Mouse (Mus musculus): ENCODE results near the gene Cdc14b. TPM values are rescaled to one million over a fixed set of nuclear protein-coding genes. Genes with fewer than 3 reads are reported as not detected.

The Cdc14b gene
- polyA plus RNA-seq, 1 experiment = 4.4 TPM

DNA sequence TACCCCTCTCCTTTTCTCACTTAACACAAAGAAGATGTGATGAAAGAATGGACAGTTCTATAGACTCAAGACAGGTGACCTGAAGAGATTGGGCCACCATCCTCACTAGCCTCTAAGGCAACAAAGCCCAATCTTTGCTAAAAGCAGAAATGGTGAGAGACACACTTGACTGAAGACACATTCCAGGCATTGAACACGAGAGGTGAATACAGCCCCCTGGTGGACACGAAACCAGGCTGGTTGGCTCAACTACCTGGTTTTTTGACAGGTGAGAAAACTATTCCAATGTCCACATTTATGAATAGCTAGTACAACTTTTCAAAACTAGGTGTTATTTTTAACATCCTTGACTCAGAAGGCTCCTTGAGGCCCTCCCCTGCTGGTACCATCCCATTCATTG, 70.4 kb downstream of the Cdc14b start:
- H3K79me2 ChIP-seq (ENCODE audit: control insufficient read depth, insufficient read depth) = no peaks in the 10 kb centered on the region

DNA sequence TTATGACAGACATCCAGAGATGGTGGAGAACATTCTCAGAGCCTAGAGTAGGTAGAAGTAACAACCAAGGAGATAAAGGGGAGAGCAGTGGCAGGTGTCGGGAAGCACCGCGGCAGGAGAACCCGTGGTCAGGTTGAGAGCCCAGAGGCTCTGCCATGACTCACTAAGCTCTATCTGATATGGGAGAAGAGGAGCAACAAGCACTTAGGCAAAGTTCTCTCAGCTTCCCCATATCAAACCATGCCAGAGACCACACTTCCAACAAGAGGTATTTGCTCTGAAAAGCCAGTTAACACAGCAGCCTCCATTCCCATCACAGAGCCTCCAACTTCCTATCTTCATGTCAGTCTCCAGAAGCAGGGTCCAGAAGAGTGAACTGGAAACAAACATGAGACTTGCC, 74.2 kb downstream of the Cdc14b start:
- Histone ChIP-seq H3K36me3 (ENCODE audit: control insufficient read depth, insufficient read depth) (peaks cover 3% of the 10 kb centered on the region), H3K4me2 (ENCODE audit: low read depth) (no peak overlapping the region), H3K27me3 (ENCODE audit: control insufficient read depth, insufficient read depth, insufficient read length) (no peaks in the 10 kb centered on the region), H3K4me3 (no peak overlapping the region), H3K79me2 (ENCODE audit: control insufficient read depth, insufficient read depth) (no peaks in the 10 kb centered on the region), H3ac (ENCODE audit: control insufficient read depth, insufficient read length) (no peak overlapping the region)
- TF ChIP-seq SRF (IDR thresholded peaks at IDR 0.05; ENCODE audit: control insufficient read depth, insufficient read length, low read depth) = no peak
- no peak for TF ChIP-seq E2F4 (IDR thresholded peaks at IDR 0.05; ENCODE audit: insufficient read depth)
- no peak for TF ChIP-seq TCF12 (IDR thresholded peaks at IDR 0.05; ENCODE audit: insufficient read depth, poor library complexity, severe bottlenecking)
- TF ChIP-seq MAX (IDR thresholded peaks at IDR 0.05; ENCODE audit: low read depth) = no peak
- TF ChIP-seq USF1 (IDR thresholded peaks at IDR 0.05; ENCODE audit: low read depth) = no peak

More for the DNA sequence above, 70.4 kb downstream of the Cdc14b start:
- H3ac ChIP-seq (ENCODE audit: control insufficient read depth, insufficient read length) = no peak overlapping the region
- no peaks in the 10 kb centered on the region for H3K27me3 ChIP-seq (ENCODE audit: control insufficient read depth, insufficient read depth, insufficient read length)
- no peak overlapping the region for H3K4me3 ChIP-seq
- TF ChIP-seq MAX (IDR thresholded peaks at IDR 0.05; ENCODE audit: low read depth) = no peak
- no peak for TF ChIP-seq REST (IDR thresholded peaks at IDR 0.05; ENCODE audit: insufficient read depth, insufficient read length)
- TF ChIP-seq E2F4 (IDR thresholded peaks at IDR 0.05; ENCODE audit: insufficient read depth) = no peak
- TF ChIP-seq SRF (IDR thresholded peaks at IDR 0.05; ENCODE audit: control insufficient read depth, insufficient read length, low read depth) = no peak
- TF ChIP-seq MYOG (IDR thresholded peaks at IDR 0.05; ENCODE audit: control insufficient read depth in 1 of 3, insufficient read depth in 1 of 3, insufficient read length in 2 of 3, low read depth in 2 of 3) = no peak
- no peak for TF ChIP-seq POLR2AphosphoS2 (IDR thresholded peaks at IDR 0.05; ENCODE audit: insufficient read length, low read depth)
- no peak for TF ChIP-seq USF1 (IDR thresholded peaks at IDR 0.05; ENCODE audit: low read depth)
- TF ChIP-seq POLR2A (IDR thresholded peaks at IDR 0.05; ENCODE audit: insufficient read length, low read depth) = no peak
- TF ChIP-seq MYOD1 (IDR thresholded peaks at IDR 0.05; ENCODE audit: control insufficient read depth in 1 of 3, insufficient read length in 2 of 3, low read depth in 2 of 3) = no peak
- TF ChIP-seq TCF12 (IDR thresholded peaks at IDR 0.05; ENCODE audit: insufficient read depth, poor library complexity, severe bottlenecking) = no peak
- no peak for TF ChIP-seq CEBPB (IDR thresholded peaks at IDR 0.05; ENCODE audit: insufficient read depth, poor library complexity, severe bottlenecking)
- no peak for TF ChIP-seq TCF3 (IDR thresholded peaks at IDR 0.05; ENCODE audit: insufficient read length, low read depth)
- peaks cover 4% of the 10 kb centered on the region for H3K36me3 ChIP-seq (ENCODE audit: control insufficient read depth, insufficient read depth)
- H3K4me2 ChIP-seq (ENCODE audit: low read depth) = no peak overlapping the region

DNA sequence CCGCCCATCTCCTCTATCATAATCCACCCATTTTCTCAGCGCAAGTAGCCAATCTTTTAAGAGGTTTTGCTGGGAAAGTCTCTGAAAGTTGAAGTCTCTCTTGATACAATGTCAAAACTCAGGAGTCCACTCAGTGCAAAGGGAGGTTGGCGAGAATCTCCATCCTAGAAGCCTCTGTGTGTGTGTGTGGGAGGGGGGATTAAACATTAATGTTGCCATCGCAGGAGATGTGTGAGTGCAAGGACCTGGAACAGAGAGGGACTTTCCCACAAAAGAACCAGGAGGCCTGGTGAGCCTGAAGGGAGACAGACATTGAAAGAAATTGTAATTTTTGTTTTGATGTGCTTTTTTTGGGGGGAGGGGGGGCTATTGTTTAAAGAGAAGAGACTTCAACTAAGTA, 76.8 kb downstream of the Cdc14b start:
- no peak for TF ChIP-seq USF1 (IDR thresholded peaks at IDR 0.05; ENCODE audit: low read depth)
- TF ChIP-seq POLR2AphosphoS2 (IDR thresholded peaks at IDR 0.05; ENCODE audit: insufficient read length, low read depth) = no peak
- no peak for TF ChIP-seq REST (IDR thresholded peaks at IDR 0.05; ENCODE audit: insufficient read depth, insufficient read length)
- TF ChIP-seq MYOD1 (IDR thresholded peaks at IDR 0.05; ENCODE audit: control insufficient read depth in 1 of 3, insufficient read length in 2 of 3, low read depth in 2 of 3) = no peak
- TF ChIP-seq E2F4 (IDR thresholded peaks at IDR 0.05; ENCODE audit: insufficient read depth) = no peak
- TF ChIP-seq POLR2A (IDR thresholded peaks at IDR 0.05; ENCODE audit: insufficient read length, low read depth) = no peak
- no peak for TF ChIP-seq MYOG (IDR thresholded peaks at IDR 0.05; ENCODE audit: control insufficient read depth in 1 of 3, insufficient read depth in 1 of 3, insufficient read length in 2 of 3, low read depth in 2 of 3)
- TF ChIP-seq TCF3 (IDR thresholded peaks at IDR 0.05; ENCODE audit: insufficient read length, low read depth) = no peak
- no peak for TF ChIP-seq MAX (IDR thresholded peaks at IDR 0.05; ENCODE audit: low read depth)
- no peak for TF ChIP-seq TCF12 (IDR thresholded peaks at IDR 0.05; ENCODE audit: insufficient read depth, poor library complexity, severe bottlenecking)
- TF ChIP-seq SRF (IDR thresholded peaks at IDR 0.05; ENCODE audit: control insufficient read depth, insufficient read length, low read depth) = no peak
- no peak for TF ChIP-seq CEBPB (IDR thresholded peaks at IDR 0.05; ENCODE audit: insufficient read depth, poor library complexity, severe bottlenecking)
- Histone ChIP-seq H3ac (ENCODE audit: control insufficient read depth, insufficient read length) (no peak overlapping the region), H3K36me3 (ENCODE audit: control insufficient read depth, insufficient read depth) (peaks cover 3% of the 10 kb centered on the region), H3K79me2 (ENCODE audit: control insufficient read depth, insufficient read depth) (no peaks in the 10 kb centered on the region), H3K4me3 (no peak overlapping the region), H3K4me2 (ENCODE audit: low read depth) (no peak overlapping the region), H3K27me3 (ENCODE audit: control insufficient read depth, insufficient read depth, insufficient read length) (no peaks in the 10 kb centered on the region)

DNA sequence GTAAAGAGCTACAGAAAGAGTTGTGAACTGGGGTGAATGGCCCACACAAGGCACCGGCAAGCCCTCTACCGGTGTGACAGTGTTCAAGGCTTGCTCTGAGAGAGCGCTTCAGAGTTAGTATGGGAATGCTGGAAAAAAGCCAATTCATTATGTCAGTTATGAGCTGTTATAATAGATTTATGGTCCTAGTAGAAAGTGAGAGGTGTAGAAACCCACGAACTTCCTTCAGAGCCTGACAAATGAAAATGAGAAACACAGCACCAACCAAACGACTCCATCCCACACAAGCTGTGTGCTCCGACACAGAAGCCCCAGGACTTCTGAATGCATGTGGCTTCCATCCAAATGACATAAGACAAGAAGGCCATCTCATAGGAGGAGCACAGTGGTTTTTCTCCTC, 77.2 kb downstream of the Cdc14b start:
- H3ac ChIP-seq (ENCODE audit: control insufficient read depth, insufficient read length) = no peak overlapping the region

DNA sequence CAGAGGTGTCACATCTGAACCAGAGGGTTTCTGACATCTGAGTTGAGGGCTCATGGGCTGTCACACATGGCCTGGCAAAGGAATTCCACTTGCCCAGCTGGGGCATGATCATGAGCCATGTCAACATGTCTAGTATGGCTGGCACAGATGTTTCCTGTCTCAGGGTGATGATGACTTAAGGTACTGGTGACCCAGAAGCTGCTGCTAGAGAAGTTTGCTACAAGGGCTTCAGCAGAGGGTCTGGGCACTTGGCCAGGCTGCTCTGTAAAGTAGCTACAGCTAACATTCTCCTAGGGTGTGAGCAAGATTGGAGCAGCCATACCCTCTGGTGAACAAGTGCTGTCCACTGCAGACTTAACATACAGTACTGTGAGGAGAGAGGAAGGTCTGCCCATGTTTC, 88.0 kb downstream of the Cdc14b start:
- Histone ChIP-seq H3ac (ENCODE audit: control insufficient read depth, insufficient read length) (no peak overlapping the region), H3K4me2 (ENCODE audit: low read depth) (no peak overlapping the region), H3K27me3 (ENCODE audit: control insufficient read depth, insufficient read depth, insufficient read length) (no peaks in the 10 kb centered on the region), H3K79me2 (ENCODE audit: control insufficient read depth, insufficient read depth) (no peaks in the 10 kb centered on the region), H3K4me3 (no peak overlapping the region), H3K36me3 (ENCODE audit: control insufficient read depth, insufficient read depth) (peaks cover 4% of the 10 kb centered on the region)
- TF ChIP-seq TCF3 (IDR thresholded peaks at IDR 0.05; ENCODE audit: insufficient read length, low read depth) = no peak
- TF ChIP-seq USF1 (IDR thresholded peaks at IDR 0.05; ENCODE audit: low read depth) = no peak
- no peak for TF ChIP-seq MAX (IDR thresholded peaks at IDR 0.05; ENCODE audit: low read depth)
- no peak for TF ChIP-seq POLR2AphosphoS2 (IDR thresholded peaks at IDR 0.05; ENCODE audit: insufficient read length, low read depth)
- TF ChIP-seq TCF12 (IDR thresholded peaks at IDR 0.05; ENCODE audit: insufficient read depth, poor library complexity, severe bottlenecking) = no peak
- TF ChIP-seq E2F4 (IDR thresholded peaks at IDR 0.05; ENCODE audit: insufficient read depth) = no peak
- no peak for TF ChIP-seq POLR2A (IDR thresholded peaks at IDR 0.05; ENCODE audit: insufficient read length, low read depth)
- TF ChIP-seq MYOD1 (IDR thresholded peaks at IDR 0.05; ENCODE audit: control insufficient read depth in 1 of 3, insufficient read length in 2 of 3, low read depth in 2 of 3) = no peak
- TF ChIP-seq REST (IDR thresholded peaks at IDR 0.05; ENCODE audit: insufficient read depth, insufficient read length) = no peak

More for the DNA sequence above, 77.2 kb downstream of the Cdc14b start:
- no peak for TF ChIP-seq USF1 (IDR thresholded peaks at IDR 0.05; ENCODE audit: low read depth)
- no peak for TF ChIP-seq REST (IDR thresholded peaks at IDR 0.05; ENCODE audit: insufficient read depth, insufficient read length)
- TF ChIP-seq TCF3 (IDR thresholded peaks at IDR 0.05; ENCODE audit: insufficient read length, low read depth) = no peak
- TF ChIP-seq MYOG (IDR thresholded peaks at IDR 0.05; ENCODE audit: control insufficient read depth in 1 of 3, insufficient read depth in 1 of 3, insufficient read length in 2 of 3, low read depth in 2 of 3) = no peak
- TF ChIP-seq POLR2A (IDR thresholded peaks at IDR 0.05; ENCODE audit: insufficient read length, low read depth) = no peak
- TF ChIP-seq CEBPB (IDR thresholded peaks at IDR 0.05; ENCODE audit: insufficient read depth, poor library complexity, severe bottlenecking) = no peak
- no peak for TF ChIP-seq SRF (IDR thresholded peaks at IDR 0.05; ENCODE audit: control insufficient read depth, insufficient read length, low read depth)
- TF ChIP-seq MAX (IDR thresholded peaks at IDR 0.05; ENCODE audit: low read depth) = no peak
- no peak for TF ChIP-seq MYOD1 (IDR thresholded peaks at IDR 0.05; ENCODE audit: control insufficient read depth in 1 of 3, insufficient read length in 2 of 3, low read depth in 2 of 3)
- TF ChIP-seq E2F4 (IDR thresholded peaks at IDR 0.05; ENCODE audit: insufficient read depth) = no peak
- TF ChIP-seq POLR2AphosphoS2 (IDR thresholded peaks at IDR 0.05; ENCODE audit: insufficient read length, low read depth) = no peak
- Histone ChIP-seq H3K4me2 (ENCODE audit: low read depth) (no peak overlapping the region), H3K36me3 (ENCODE audit: control insufficient read depth, insufficient read depth) (peaks cover 3% of the 10 kb centered on the region), H3K27me3 (ENCODE audit: control insufficient read depth, insufficient read depth, insufficient read length) (no peaks in the 10 kb centered on the region), H3K4me3 (no peak overlapping the region), H3K79me2 (ENCODE audit: control insufficient read depth, insufficient read depth) (no peaks in the 10 kb centered on the region)
